Mouse (Mus musculus) CH12.LX (cell line): ENCODE data around the gene Edar. TPM values are rescaled to one million over a fixed set of nuclear protein-coding genes. Genes with fewer than 3 reads are reported as not detected.

Source experiments
- DNase-seq: peaks from one replicate; pipeline ENCODE4 v3.0.0-alpha.2; 2013; ENCODE audit errors: extremely low read depth
- H3K27ac ChIP-seq: 2 replicates; pipeline ENCODE4 v1.5.1; 2012; ENCODE audit warnings: low read depth, mild to moderate bottlenecking, control low read depth, moderate library complexity; ENCODE audit not compliant: insufficient read depth
- H3K27me3 ChIP-seq: replicated peaks from 2 replicates; pipeline ENCODE3; 2012; ENCODE audit warnings: inconsistent platforms
- H3K36me3 ChIP-seq, 2 experiments: replicated peaks in 1 of 2; 2 replicates each; pipeline versions ENCODE3 to v1.6.1; 2012; ENCODE audit warnings: inconsistent platforms in 1 of 2, low read length in 1 of 2, mild to moderate bottlenecking in 1 of 2, mixed read lengths in 1 of 2, moderate library complexity in 1 of 2; ENCODE audit not compliant: control insufficient read depth in 1 of 2, insufficient read depth in 1 of 2
- H3K4me1 ChIP-seq, 2 experiments: 2 replicates each; pipeline ENCODE4 v1.6.1; 2012; ENCODE audit warnings: inconsistent platforms in 1 of 2, moderate library complexity in 1 of 2; ENCODE audit not compliant: insufficient read depth in 2 of 2, control insufficient read depth in 1 of 2
- H3K4me2 ChIP-seq: 2 replicates; pipeline ENCODE4 v1.6.1; 2012; ENCODE audit warnings: low read depth, mild to moderate bottlenecking, control low read depth; ENCODE audit not compliant: poor library complexity, insufficient read depth, severe bottlenecking
- H3K4me3 ChIP-seq, 3 experiments: fragments of 150-350 bp in 1 of 3; sonication (generic) in 1 of 3; replicated peaks in 1 of 3; 2 replicates each; pipeline versions ENCODE3 to v1.5.1; 2011 to 2012; ENCODE audit warnings: low read depth in 2 of 3, low read length in 2 of 3, mild to moderate bottlenecking in 2 of 3, moderate library complexity in 2 of 3, control low read depth in 1 of 3, improper control_type of control experiment in 1 of 3, inconsistent platforms in 1 of 3, mixed read lengths in 1 of 3; ENCODE audit not compliant: poor library complexity in 1 of 3
- H3K79me2 ChIP-seq: replicated peaks from 2 replicates; pipeline ENCODE4 v1.6.1; 2012; ENCODE audit warnings: mild to moderate bottlenecking, moderate library complexity; ENCODE audit not compliant: control insufficient read depth, poor library complexity, insufficient read depth, severe bottlenecking; ENCODE audit errors: extremely low read depth
- H3K9ac ChIP-seq: 2 replicates; pipeline ENCODE4 v1.6.1; 2012; ENCODE audit warnings: low read depth, mild to moderate bottlenecking, control low read depth, moderate library complexity; ENCODE audit not compliant: insufficient read depth
- H3K9me3 ChIP-seq: replicated peaks from 2 replicates; pipeline ENCODE3; 2012; ENCODE audit warnings: low read length, inconsistent platforms, mixed read lengths
- CHD1 ChIP-seq: IDR thresholded peaks from 2 replicates; pipeline ENCODE4 v1.6.1; 2012; ENCODE audit warnings: low read depth, low read length, improper control_type of control experiment, inconsistent platforms
- CTCF ChIP-seq, 2 experiments: IDR thresholded peaks in 1 of 2; conservative IDR thresholded peaks in 1 of 2; 2 replicates each; pipeline ENCODE4 v1.5.1; 2011 to 2012; ENCODE audit warnings: low read depth in 2 of 2, low read length in 2 of 2, improper control_type of control experiment in 1 of 2, inconsistent platforms in 1 of 2, mild to moderate bottlenecking in 1 of 2, moderate library complexity in 1 of 2
- E2F4 ChIP-seq: IDR thresholded peaks from 2 replicates; pipeline ENCODE4 v1.6.1; 2011; ENCODE audit warnings: low read depth, low read length, improper control_type of control experiment; ENCODE audit not compliant: insufficient replicate concordance
- ELF1 ChIP-seq: IDR thresholded peaks from 2 replicates; pipeline ENCODE4 v1.6.1; 2014; ENCODE audit warnings: low read depth, mild to moderate bottlenecking, inconsistent platforms, low read length, improper control_type of control experiment
- EP300 ChIP-seq: IDR thresholded peaks from 2 replicates; pipeline ENCODE4 v1.6.1; 2011; ENCODE audit warnings: low read length, improper control_type of control experiment
- JUN ChIP-seq: IDR thresholded peaks from 2 replicates; pipeline ENCODE4 v1.6.1; 2011; ENCODE audit warnings: low read depth, mild to moderate bottlenecking, low read length, improper control_type of control experiment, moderate library complexity; ENCODE audit not compliant: insufficient read depth
- JUND ChIP-seq: conservative IDR thresholded peaks from 2 replicates; pipeline ENCODE4 v1.6.1; 2011; ENCODE audit warnings: low read depth, low read length, improper control_type of control experiment
- KAT2A ChIP-seq: IDR thresholded peaks from 2 replicates; pipeline ENCODE4 v1.6.1; 2012; ENCODE audit warnings: low read length, improper control_type of control experiment, inconsistent platforms; ENCODE audit not compliant: insufficient replicate concordance
- MAFK ChIP-seq: IDR thresholded peaks from 2 replicates; pipeline ENCODE4 v1.6.1; 2011; ENCODE audit warnings: low read length, improper control_type of control experiment; ENCODE audit not compliant: insufficient replicate concordance
- MAX ChIP-seq: IDR thresholded peaks from 2 replicates; pipeline ENCODE4 v1.6.1; 2011; ENCODE audit warnings: low read length, improper control_type of control experiment
- MAZ ChIP-seq: IDR thresholded peaks from 2 replicates; pipeline ENCODE4 v1.6.1; 2012; ENCODE audit warnings: low read depth, mild to moderate bottlenecking, inconsistent platforms, low read length, improper control_type of control experiment, moderate library complexity
- NELFE ChIP-seq: IDR thresholded peaks from 2 replicates; pipeline ENCODE4 v1.6.1; 2011; ENCODE audit warnings: low read depth, low read length, improper control_type of control experiment
- PAX5 ChIP-seq: IDR thresholded peaks from 2 replicates; pipeline ENCODE4 v1.6.1; 2012; ENCODE audit warnings: low read length, inconsistent platforms, mixed read lengths
- POLR2A ChIP-seq: IDR thresholded peaks from 2 replicates; pipeline ENCODE4 v1.6.1; 2011; ENCODE audit warnings: low read depth, mild to moderate bottlenecking, improper control_type of control experiment, low read length
- RAD21 ChIP-seq: IDR thresholded peaks from 2 replicates; pipeline ENCODE4 v1.6.1; 2011; ENCODE audit warnings: low read depth, mild to moderate bottlenecking, low read length, improper control_type of control experiment, moderate library complexity
- RCOR1 ChIP-seq: conservative IDR thresholded peaks from 2 replicates; pipeline ENCODE4 v1.6.1; 2012; ENCODE audit warnings: low read depth, mild to moderate bottlenecking, inconsistent platforms, low read length, improper control_type of control experiment
- SIN3A ChIP-seq: IDR thresholded peaks from 2 replicates; pipeline ENCODE4 v1.6.1; 2012; ENCODE audit warnings: low read length, improper control_type of control experiment, inconsistent platforms
- SMC3 ChIP-seq: IDR thresholded peaks from 2 replicates; pipeline ENCODE4 v1.6.1; 2011; ENCODE audit warnings: low read depth, low read length, improper control_type of control experiment
- TCF12 ChIP-seq: IDR thresholded peaks from 2 replicates; pipeline ENCODE4 v1.6.1; 2014; ENCODE audit warnings: low read depth, mild to moderate bottlenecking, inconsistent platforms, low read length, improper control_type of control experiment
- USF2 ChIP-seq: conservative IDR thresholded peaks from 2 replicates; pipeline ENCODE4 v1.6.1; 2011; ENCODE audit warnings: low read depth, low read length, improper control_type of control experiment
- ZMIZ1 ChIP-seq: IDR thresholded peaks from 2 replicates; pipeline ENCODE4 v1.6.1; 2012; ENCODE audit warnings: low read depth, mild to moderate bottlenecking, inconsistent platforms, low read length, improper control_type of control experiment
- ZNF384 ChIP-seq: IDR thresholded peaks from 2 replicates; pipeline ENCODE4 v1.6.1; 2012; ENCODE audit warnings: low read depth, low read length, improper control_type of control experiment, inconsistent platforms
- dilution Hi-C: fragments of 300-500 bp; cut with MboI; formaldehyde crosslinking; loops from 2 replicates; pipeline ENCODE4 v1.14.3; 2020; ENCODE audit warnings: low sequenced_read_pairs; ENCODE audit not compliant: extremely low pct_unique_long_range_greater_than_20kb, extremely low pct_ligation_motif_present
- in situ Hi-C: fragments of 300-500 bp; cut with MboI; formaldehyde crosslinking; loops from 3 replicates; pipeline ENCODE4 v1.14.3; 2019; ENCODE audit warnings: low sequenced_read_pairs, low pct_ligation_motif_present, low pct_unique_long_range_greater_than_20kb, mixed read lengths
- polyA plus RNA-seq: library from polyadenylated mRNA; unstranded; fragments of >175 nt; gene quantifications from 2 replicates; pipeline ENCODE4 v1.2.1, GENCODE M21; 2012; ENCODE audit warnings: low read depth; ENCODE audit not compliant: insufficient read length
- total RNA-seq, 2 experiments: library from RNA; depleted of rRNA; stranded (reverse); fragments of 300-350 nt in 1 of 2; fragments of >200 nt in 1 of 2; gene quantifications; 2 replicates each; pipeline ENCODE4 v1.2.3; 2012 to 2014

Edar gene
- total and polyA plus RNA-seq, 3 experiments: not detected

DNA sequence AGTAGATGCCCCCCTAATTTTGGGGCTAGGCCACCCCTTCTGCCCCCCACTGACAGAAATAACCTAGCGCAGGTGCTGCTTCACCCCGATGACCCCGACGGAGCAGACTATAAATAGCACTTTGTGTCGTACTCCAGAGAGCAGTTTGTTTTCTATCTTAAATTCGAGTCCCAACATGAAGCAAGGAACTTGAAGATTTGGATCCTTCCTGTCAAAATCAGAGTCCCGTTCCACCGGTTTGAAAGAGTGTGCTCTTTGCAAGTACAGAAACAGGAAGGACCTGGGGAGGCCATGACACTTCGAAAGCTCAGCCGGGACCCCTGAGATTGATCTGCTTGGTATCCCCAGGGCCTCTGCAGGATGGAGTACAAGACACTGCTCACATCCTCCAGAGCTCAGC, 33.8 kb downstream of the Edar start:
- in situ Hi-C loops: no loop called here

GRCm38 (mm10) chr10:58640446-58641400, 34.7 kb downstream of the Edar start:
- peak overlapping the region; percentile 63; the same call in 1 of the 2 replicates for H3K4me2 ChIP-seq
- H3K36me3 ChIP-seq: no peaks in the 10 kb centered on the region
- DNase-seq: peak; percentile 18
- no peak overlapping the region for H3K9ac ChIP-seq
- TF ChIP-seq CHD1 (no peak), MAX (no peak), E2F4 (no peak), CTCF (conservative IDR thresholded peaks at IDR 0.05 in 1 of 2, IDR thresholded peaks at IDR 0.05 in 1 of 2; ENCODE audit: low read depth in 2 of 2, low read length in 2 of 2) (no peak), EP300 (no peak), POLR2A (no peak), KAT2A (no peak)
- H3K4me3 ChIP-seq: no peak overlapping the region
- H3K27me3 ChIP-seq: peaks cover 13% of the 10 kb centered on the region
- H3K27ac ChIP-seq: no peak overlapping the region
- no peaks in the 10 kb centered on the region for H3K79me2 ChIP-seq
- dilution Hi-C loops (no loop called here), in situ Hi-C loops (no loop called here)
- no peaks in the 10 kb centered on the region for H3K9me3 ChIP-seq
- no peaks in the 10 kb centered on the region; a peak in 1 of 4 replicates for H3K4me1 ChIP-seq

More for the DNA sequence above, 33.8 kb downstream of the Edar start:
- H3K4me3 ChIP-seq: no peak overlapping the region
- no peaks in the 10 kb centered on the region for H3K9me3 ChIP-seq
- peak overlapping the region; percentile 63; the same call in 1 of the 2 replicates for H3K4me2 ChIP-seq
- no peak overlapping the region for H3K27ac ChIP-seq
- dilution Hi-C loops: no loop called here
- no peak for DNase-seq
- no peaks in the 10 kb centered on the region for H3K79me2 ChIP-seq
- TF ChIP-seq SIN3A: no peak
- TF ChIP-seq SMC3: no peak
- TF ChIP-seq JUN: no peak
- no peak for TF ChIP-seq PAX5
- TF ChIP-seq TCF12: no peak
- TF ChIP-seq CTCF (conservative IDR thresholded peaks at IDR 0.05 in 1 of 2, IDR thresholded peaks at IDR 0.05 in 1 of 2; ENCODE audit: low read depth in 2 of 2, low read length in 2 of 2): no peak
- TF ChIP-seq RCOR1: no peak
- no peak for TF ChIP-seq MAFK
- no peak for TF ChIP-seq ELF1
- TF ChIP-seq NELFE: no peak
- no peak for TF ChIP-seq MAZ
- no peak for TF ChIP-seq EP300
- TF ChIP-seq ZMIZ1: no peak
- TF ChIP-seq USF2: no peak
- TF ChIP-seq RAD21: no peak
- no peak for TF ChIP-seq E2F4
- TF ChIP-seq ZNF384: no peak
- TF ChIP-seq CHD1: no peak
- TF ChIP-seq JUND: no peak
- H3K4me1 ChIP-seq: no peaks in the 10 kb centered on the region; a peak in 1 of 4 replicates
- H3K9ac ChIP-seq: no peak overlapping the region
- H3K27me3 ChIP-seq: peaks cover 11% of the 10 kb centered on the region
- H3K36me3 ChIP-seq: no peaks in the 10 kb centered on the region
